Mouse (Mus musculus) CH12.LX (cell line): ENCODE results near the gene Mest.

Source experiments
- CTCF ChIP-seq, 2 experiments: IDR thresholded peaks in 1 of 2; conservative IDR thresholded peaks in 1 of 2; 2 replicates each; pipeline ENCODE4 v1.5.1; 2011 to 2012; ENCODE audit warnings: low read depth in 2 of 2, low read length in 2 of 2, improper control_type of control experiment in 1 of 2, inconsistent platforms in 1 of 2, mild to moderate bottlenecking in 1 of 2, moderate library complexity in 1 of 2
- MAX ChIP-seq: IDR thresholded peaks from 2 replicates; pipeline ENCODE4 v1.6.1; 2011; ENCODE audit warnings: low read length, improper control_type of control experiment
- POLR2A ChIP-seq: IDR thresholded peaks from 2 replicates; pipeline ENCODE4 v1.6.1; 2011; ENCODE audit warnings: low read depth, mild to moderate bottlenecking, improper control_type of control experiment, low read length

DNA sequence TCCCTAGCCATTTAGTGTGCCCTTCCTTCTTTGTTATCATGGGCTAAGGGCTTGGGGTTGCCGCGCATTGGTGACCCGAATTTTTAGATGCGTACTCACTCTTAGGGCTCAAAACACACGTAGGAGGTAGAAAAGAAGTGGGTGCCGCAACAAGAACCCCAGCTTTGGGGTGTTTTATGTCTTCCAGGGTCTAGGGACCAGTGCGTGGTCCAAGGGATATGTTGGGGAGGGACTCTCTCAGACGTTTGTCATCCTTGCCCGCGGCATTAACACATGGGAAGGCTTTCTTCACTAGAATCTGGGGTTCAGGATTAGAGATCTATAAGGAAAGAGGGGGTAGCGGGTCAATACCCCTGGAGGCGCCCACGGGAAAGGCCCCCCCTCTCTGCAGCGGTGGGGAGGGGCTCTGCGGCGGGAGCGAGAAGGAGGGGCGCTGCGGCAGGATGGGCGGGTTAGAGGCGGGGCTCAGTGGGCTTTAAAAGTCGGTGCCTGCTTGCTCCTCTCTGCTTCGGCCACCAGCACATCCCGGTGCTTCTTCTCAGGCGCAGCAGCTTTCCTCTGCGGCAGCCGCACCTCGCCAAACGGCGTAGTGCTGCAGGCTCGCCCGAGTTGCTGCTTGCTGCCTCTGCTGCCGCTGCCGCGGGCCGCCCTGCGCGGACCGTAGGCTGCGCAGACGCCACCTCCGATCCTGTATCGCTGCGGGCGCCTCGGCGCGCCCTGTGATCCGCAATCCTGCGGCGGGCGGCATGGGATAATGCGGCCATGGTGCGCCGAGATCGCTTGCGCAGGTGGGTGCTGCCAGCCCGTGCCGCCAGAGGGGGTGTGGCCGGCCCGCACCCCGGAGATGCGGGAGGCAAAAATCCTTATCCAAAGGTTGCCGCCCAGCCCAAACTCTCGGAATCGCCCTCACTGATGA is 14.5 kb downstream of the Mest start:
- no peak for TF ChIP-seq CTCF (conservative IDR thresholded peaks at IDR 0.05 in 1 of 2, IDR thresholded peaks at IDR 0.05 in 1 of 2; ENCODE audit: low read depth in 2 of 2, low read length in 2 of 2)
- TF ChIP-seq POLR2A: no peak
- TF ChIP-seq MAX: no peak
